Mouse (Mus musculus) heart, adult 11 months (tissue): ENCODE results near the gene Tmem230.
"Not testable (repeated sequence)": the region's sequence is repeated elsewhere in the genome, so short reads cannot be mapped to it uniquely, and the experiment has no call there.

ENCODE experiments used
- DNase-seq: peaks from one replicate; pipeline ENCODE4 v3.0.0; 2022

The Tmem230 gene

GRCm38 (mm10) chr2:132247539-132248313 is at the start of gene Tmem230:
Gene Tmem230, minus strand, starts transcription at chr2:132247807.
- DNase-seq, result peak; percentile 99

GRCm38 (mm10) chr2:132293694-132294450 is 46.3 kb upstream of the Tmem230 start:
- no peak for DNase-seq

- peak; percentile 98 for DNase-seq
These were observed 44.5 kb upstream of the Tmem230 start for GRCm38 (mm10) chr2:132292083-132292482.

- no peak for DNase-seq
These were observed 43.7 kb upstream of the Tmem230 start for GRCm38 (mm10) chr2:132291265-132291664.

- no peak for DNase-seq
These were observed 43.2 kb upstream of the Tmem230 start for GRCm38 (mm10) chr2:132290808-132291207.

GRCm38 (mm10) chr2:132289213-132289612 is 41.6 kb upstream of the Tmem230 start:
- not testable (repeated sequence) for DNase-seq

GRCm38 (mm10) chr2:132286376-132287076 is 38.9 kb upstream of the Tmem230 start:
- peak; percentile 95 for DNase-seq

GRCm38 (mm10) chr2:132285722-132286121 is 38.1 kb upstream of the Tmem230 start:
- DNase-seq, result not testable (repeated sequence)

GRCm38 (mm10) chr2:132284492-132285139 is 37.0 kb upstream of the Tmem230 start:
- peak; percentile 99 for DNase-seq

GRCm38 (mm10) chr2:132283236-132284070 is 35.8 kb upstream of the Tmem230 start:
- DNase-seq, result peak; percentile 91

GRCm38 (mm10) chr2:132282453-132283174 is 35.0 kb upstream of the Tmem230 start:
- peak; percentile 95 for DNase-seq

- peak; percentile 93 for DNase-seq
These were observed 34.2 kb upstream of the Tmem230 start for GRCm38 (mm10) chr2:132281560-132282452.

- DNase-seq, result peak; percentile 88
These were observed 33.0 kb upstream of the Tmem230 start for GRCm38 (mm10) chr2:132280518-132281120.

GRCm38 (mm10) chr2:132279978-132280377 is 32.4 kb upstream of the Tmem230 start:
- peak; percentile 95 for DNase-seq

GRCm38 (mm10) chr2:132279336-132279882 is 31.8 kb upstream of the Tmem230 start:
- peak; percentile 93 for DNase-seq

- peak; percentile 91 for DNase-seq
These were observed 30.8 kb upstream of the Tmem230 start for GRCm38 (mm10) chr2:132278273-132278853.

GRCm38 (mm10) chr2:132276249-132276648 is 28.6 kb upstream of the Tmem230 start:
- DNase-seq, result peak; percentile 61

GRCm38 (mm10) chr2:132275527-132275926 is 27.9 kb upstream of the Tmem230 start:
- no peak for DNase-seq
